Mouse (Mus musculus) CH12.LX (cell line): ENCODE data around the gene Cln5. TPM values are rescaled to one million over a fixed set of nuclear protein-coding genes. Genes with fewer than 3 reads are reported as not detected.

Source experiments
- DNase-seq: peaks from one replicate; pipeline ENCODE4 v3.0.0-alpha.2; 2013; ENCODE audit errors: extremely low read depth
- H3K27ac ChIP-seq: 2 replicates; pipeline ENCODE4 v1.5.1; 2012; ENCODE audit warnings: low read depth, mild to moderate bottlenecking, control low read depth, moderate library complexity; ENCODE audit not compliant: insufficient read depth
- H3K27me3 ChIP-seq: replicated peaks from 2 replicates; pipeline ENCODE3; 2012; ENCODE audit warnings: inconsistent platforms
- H3K36me3 ChIP-seq, 2 experiments: replicated peaks in 1 of 2; 2 replicates each; pipeline versions ENCODE3 to v1.6.1; 2012; ENCODE audit warnings: inconsistent platforms in 1 of 2, low read length in 1 of 2, mild to moderate bottlenecking in 1 of 2, mixed read lengths in 1 of 2, moderate library complexity in 1 of 2; ENCODE audit not compliant: control insufficient read depth in 1 of 2, insufficient read depth in 1 of 2
- H3K4me1 ChIP-seq, 2 experiments: 2 replicates each; pipeline ENCODE4 v1.6.1; 2012; ENCODE audit warnings: inconsistent platforms in 1 of 2, moderate library complexity in 1 of 2; ENCODE audit not compliant: insufficient read depth in 2 of 2, control insufficient read depth in 1 of 2
- H3K4me2 ChIP-seq: 2 replicates; pipeline ENCODE4 v1.6.1; 2012; ENCODE audit warnings: low read depth, mild to moderate bottlenecking, control low read depth; ENCODE audit not compliant: poor library complexity, insufficient read depth, severe bottlenecking
- H3K4me3 ChIP-seq, 3 experiments: fragments of 150-350 bp in 1 of 3; sonication (generic) in 1 of 3; replicated peaks in 1 of 3; 2 replicates each; pipeline versions ENCODE3 to v1.5.1; 2011 to 2012; ENCODE audit warnings: low read depth in 2 of 3, low read length in 2 of 3, mild to moderate bottlenecking in 2 of 3, moderate library complexity in 2 of 3, control low read depth in 1 of 3, improper control_type of control experiment in 1 of 3, inconsistent platforms in 1 of 3, mixed read lengths in 1 of 3; ENCODE audit not compliant: poor library complexity in 1 of 3
- H3K79me2 ChIP-seq: replicated peaks from 2 replicates; pipeline ENCODE4 v1.6.1; 2012; ENCODE audit warnings: mild to moderate bottlenecking, moderate library complexity; ENCODE audit not compliant: control insufficient read depth, poor library complexity, insufficient read depth, severe bottlenecking; ENCODE audit errors: extremely low read depth
- H3K9ac ChIP-seq: 2 replicates; pipeline ENCODE4 v1.6.1; 2012; ENCODE audit warnings: low read depth, mild to moderate bottlenecking, control low read depth, moderate library complexity; ENCODE audit not compliant: insufficient read depth
- H3K9me3 ChIP-seq: replicated peaks from 2 replicates; pipeline ENCODE3; 2012; ENCODE audit warnings: low read length, inconsistent platforms, mixed read lengths
- BHLHE40 ChIP-seq: IDR thresholded peaks from 2 replicates; pipeline ENCODE4 v1.6.1; 2011; ENCODE audit warnings: mild to moderate bottlenecking, low read depth, low read length, improper control_type of control experiment
- CHD1 ChIP-seq: IDR thresholded peaks from 2 replicates; pipeline ENCODE4 v1.6.1; 2012; ENCODE audit warnings: low read depth, low read length, improper control_type of control experiment, inconsistent platforms
- CHD2 ChIP-seq: IDR thresholded peaks from 2 replicates; pipeline ENCODE4 v1.6.1; 2011; ENCODE audit warnings: low read length, improper control_type of control experiment
- CTCF ChIP-seq, 2 experiments: IDR thresholded peaks in 1 of 2; conservative IDR thresholded peaks in 1 of 2; 2 replicates each; pipeline ENCODE4 v1.5.1; 2011 to 2012; ENCODE audit warnings: low read depth in 2 of 2, low read length in 2 of 2, improper control_type of control experiment in 1 of 2, inconsistent platforms in 1 of 2, mild to moderate bottlenecking in 1 of 2, moderate library complexity in 1 of 2
- E2F4 ChIP-seq: IDR thresholded peaks from 2 replicates; pipeline ENCODE4 v1.6.1; 2011; ENCODE audit warnings: low read depth, low read length, improper control_type of control experiment; ENCODE audit not compliant: insufficient replicate concordance
- ELF1 ChIP-seq: IDR thresholded peaks from 2 replicates; pipeline ENCODE4 v1.6.1; 2014; ENCODE audit warnings: low read depth, mild to moderate bottlenecking, inconsistent platforms, low read length, improper control_type of control experiment
- EP300 ChIP-seq: IDR thresholded peaks from 2 replicates; pipeline ENCODE4 v1.6.1; 2011; ENCODE audit warnings: low read length, improper control_type of control experiment
- ETS1 ChIP-seq: conservative IDR thresholded peaks from 2 replicates; pipeline ENCODE4 v1.6.1; 2012; ENCODE audit warnings: low read depth, mild to moderate bottlenecking, inconsistent platforms, low read length, improper control_type of control experiment, moderate library complexity
- GABPA ChIP-seq: IDR thresholded peaks from 2 replicates; pipeline ENCODE4 v1.6.1; 2012; ENCODE audit warnings: low read depth, low read length, improper control_type of control experiment, inconsistent platforms; ENCODE audit not compliant: insufficient replicate concordance
- HCFC1 ChIP-seq: IDR thresholded peaks from 2 replicates; pipeline ENCODE4 v1.6.1; 2012; ENCODE audit warnings: low read depth, mild to moderate bottlenecking, inconsistent platforms, low read length, improper control_type of control experiment
- IRF4 ChIP-seq: IDR thresholded peaks from 2 replicates; pipeline ENCODE4 v1.6.1; 2014; ENCODE audit warnings: low read depth, mild to moderate bottlenecking, inconsistent platforms, low read length, improper control_type of control experiment
- JUN ChIP-seq: IDR thresholded peaks from 2 replicates; pipeline ENCODE4 v1.6.1; 2011; ENCODE audit warnings: low read depth, mild to moderate bottlenecking, low read length, improper control_type of control experiment, moderate library complexity; ENCODE audit not compliant: insufficient read depth
- JUND ChIP-seq: conservative IDR thresholded peaks from 2 replicates; pipeline ENCODE4 v1.6.1; 2011; ENCODE audit warnings: low read depth, low read length, improper control_type of control experiment
- KAT2A ChIP-seq: IDR thresholded peaks from 2 replicates; pipeline ENCODE4 v1.6.1; 2012; ENCODE audit warnings: low read length, improper control_type of control experiment, inconsistent platforms; ENCODE audit not compliant: insufficient replicate concordance
- MAFK ChIP-seq: IDR thresholded peaks from 2 replicates; pipeline ENCODE4 v1.6.1; 2011; ENCODE audit warnings: low read length, improper control_type of control experiment; ENCODE audit not compliant: insufficient replicate concordance
- MAX ChIP-seq: IDR thresholded peaks from 2 replicates; pipeline ENCODE4 v1.6.1; 2011; ENCODE audit warnings: low read length, improper control_type of control experiment
- MAZ ChIP-seq: IDR thresholded peaks from 2 replicates; pipeline ENCODE4 v1.6.1; 2012; ENCODE audit warnings: low read depth, mild to moderate bottlenecking, inconsistent platforms, low read length, improper control_type of control experiment, moderate library complexity
- MEF2A ChIP-seq: IDR thresholded peaks from 2 replicates; pipeline ENCODE4 v1.6.1; 2014; ENCODE audit warnings: low read depth, mild to moderate bottlenecking, inconsistent platforms, low read length, improper control_type of control experiment, borderline replicate concordance
- MXI1 ChIP-seq: IDR thresholded peaks from 2 replicates; pipeline ENCODE4 v1.6.1; 2011; ENCODE audit warnings: mild to moderate bottlenecking, low read depth, low read length, improper control_type of control experiment
- MYC ChIP-seq: IDR thresholded peaks from 2 replicates; pipeline ENCODE4 v1.6.1; 2011; ENCODE audit warnings: low read depth, mild to moderate bottlenecking, improper control_type of control experiment, low read length
- NELFE ChIP-seq: IDR thresholded peaks from 2 replicates; pipeline ENCODE4 v1.6.1; 2011; ENCODE audit warnings: low read depth, low read length, improper control_type of control experiment
- NRF1 ChIP-seq: IDR thresholded peaks from 2 replicates; pipeline ENCODE4 v1.6.1; 2014; ENCODE audit warnings: low read depth, mild to moderate bottlenecking, inconsistent platforms, low read length, improper control_type of control experiment, moderate library complexity
- PAX5 ChIP-seq: IDR thresholded peaks from 2 replicates; pipeline ENCODE4 v1.6.1; 2012; ENCODE audit warnings: low read length, inconsistent platforms, mixed read lengths
- POLR2A ChIP-seq: IDR thresholded peaks from 2 replicates; pipeline ENCODE4 v1.6.1; 2011; ENCODE audit warnings: low read depth, mild to moderate bottlenecking, improper control_type of control experiment, low read length
- POLR2AphosphoS2 ChIP-seq: IDR thresholded peaks from 2 replicates; pipeline ENCODE4 v1.6.1; 2011; ENCODE audit warnings: low read depth, low read length, improper control_type of control experiment
- RAD21 ChIP-seq: IDR thresholded peaks from 2 replicates; pipeline ENCODE4 v1.6.1; 2011; ENCODE audit warnings: low read depth, mild to moderate bottlenecking, low read length, improper control_type of control experiment, moderate library complexity
- RCOR1 ChIP-seq: conservative IDR thresholded peaks from 2 replicates; pipeline ENCODE4 v1.6.1; 2012; ENCODE audit warnings: low read depth, mild to moderate bottlenecking, inconsistent platforms, low read length, improper control_type of control experiment
- SIN3A ChIP-seq: IDR thresholded peaks from 2 replicates; pipeline ENCODE4 v1.6.1; 2012; ENCODE audit warnings: low read length, improper control_type of control experiment, inconsistent platforms
- SMC3 ChIP-seq: IDR thresholded peaks from 2 replicates; pipeline ENCODE4 v1.6.1; 2011; ENCODE audit warnings: low read depth, low read length, improper control_type of control experiment
- TBP ChIP-seq: conservative IDR thresholded peaks from 2 replicates; pipeline ENCODE4 v1.6.1; 2011; ENCODE audit warnings: low read depth, low read length, improper control_type of control experiment
- TCF12 ChIP-seq: IDR thresholded peaks from 2 replicates; pipeline ENCODE4 v1.6.1; 2014; ENCODE audit warnings: low read depth, mild to moderate bottlenecking, inconsistent platforms, low read length, improper control_type of control experiment
- UBTF ChIP-seq: IDR thresholded peaks from 2 replicates; pipeline ENCODE4 v1.6.1; 2012; ENCODE audit warnings: low read depth, mild to moderate bottlenecking, inconsistent platforms, low read length, improper control_type of control experiment, moderate library complexity
- USF1 ChIP-seq: IDR thresholded peaks from 2 replicates; pipeline ENCODE4 v1.6.1; 2014; ENCODE audit warnings: low read depth, mild to moderate bottlenecking, inconsistent platforms, low read length, improper control_type of control experiment
- USF2 ChIP-seq: conservative IDR thresholded peaks from 2 replicates; pipeline ENCODE4 v1.6.1; 2011; ENCODE audit warnings: low read depth, low read length, improper control_type of control experiment
- ZC3H11A ChIP-seq: IDR thresholded peaks from 2 replicates; pipeline ENCODE4 v1.6.1; 2012; ENCODE audit warnings: low read depth, mild to moderate bottlenecking, inconsistent platforms, low read length, improper control_type of control experiment
- ZKSCAN1 ChIP-seq: IDR thresholded peaks from 2 replicates; pipeline ENCODE4 v1.6.1; 2012; ENCODE audit warnings: low read depth, inconsistent platforms, low read length, improper control_type of control experiment, borderline replicate concordance
- ZMIZ1 ChIP-seq: IDR thresholded peaks from 2 replicates; pipeline ENCODE4 v1.6.1; 2012; ENCODE audit warnings: low read depth, mild to moderate bottlenecking, inconsistent platforms, low read length, improper control_type of control experiment
- ZNF384 ChIP-seq: IDR thresholded peaks from 2 replicates; pipeline ENCODE4 v1.6.1; 2012; ENCODE audit warnings: low read depth, low read length, improper control_type of control experiment, inconsistent platforms
- dilution Hi-C: fragments of 300-500 bp; cut with MboI; formaldehyde crosslinking; loops from 2 replicates; pipeline ENCODE4 v1.14.3; 2020; ENCODE audit warnings: low sequenced_read_pairs; ENCODE audit not compliant: extremely low pct_unique_long_range_greater_than_20kb, extremely low pct_ligation_motif_present
- in situ Hi-C: fragments of 300-500 bp; cut with MboI; formaldehyde crosslinking; loops from 3 replicates; pipeline ENCODE4 v1.14.3; 2019; ENCODE audit warnings: low sequenced_read_pairs, low pct_ligation_motif_present, low pct_unique_long_range_greater_than_20kb, mixed read lengths
- polyA plus RNA-seq: library from polyadenylated mRNA; unstranded; fragments of >175 nt; gene quantifications from 2 replicates; pipeline ENCODE4 v1.2.1, GENCODE M21; 2012; ENCODE audit warnings: low read depth; ENCODE audit not compliant: insufficient read length
- total RNA-seq, 2 experiments: library from RNA; depleted of rRNA; stranded (reverse); fragments of 300-350 nt in 1 of 2; fragments of >200 nt in 1 of 2; gene quantifications; 2 replicates each; pipeline ENCODE4 v1.2.3; 2012 to 2014

Gene Cln5
- total and polyA plus RNA-seq, 3 experiments: 29.2 to 62.0 (median 34.7) TPM

GRCm38 (mm10) chr14:103051159-103051769 is 18.8 kb upstream of the Cln5 start:
- TF ChIP-seq TBP (no peak), MEF2A (peak; percentile 80), USF1 (no peak), ZNF384 (peak; percentile 43; the same call in 1 of the 2 replicates), HCFC1 (peak; percentile 48), RAD21 (peak; percentile 99), E2F4 (no peak), TCF12 (peak; percentile 77), MYC (peak; percentile 57), BHLHE40 (peak; percentile 33; the same call in 1 of the 2 replicates), MAFK (peak; percentile 51; the same call in 1 of the 2 replicates), POLR2A (no peak), MXI1 (peak; percentile 68), MAX (peak; percentile 80), UBTF (no peak), ZC3H11A (peak; percentile 100), SMC3 (peak; percentile 100), MAZ (peak; percentile 78; the same call in 1 of the 2 replicates), RCOR1 (peak; percentile 80; the same call in 1 of the 2 replicates), PAX5 (no peak), ELF1 (peak; percentile 59), JUND (peak; percentile 54; the same call in 1 of the 2 replicates), USF2 (no peak), CHD2 (0 out of 2 replicates have a peak, but pooled peaks have one; percentile 38), JUN (peak; percentile 20; the same call in 1 of the 2 replicates), KAT2A (no peak), IRF4 (peak; percentile 74), POLR2AphosphoS2 (no peak), CHD1 (0 out of 2 replicates have a peak, but pooled peaks have one; percentile 57), NRF1 (peak; percentile 42; the same call in 1 of the 2 replicates), ZKSCAN1 (no peak), CTCF (conservative IDR thresholded peaks at IDR 0.05 in 1 of 2, IDR thresholded peaks at IDR 0.05 in 1 of 2; ENCODE audit: low read depth in 2 of 2, low read length in 2 of 2) (peak; percentile 89 to 100), EP300 (no peak), SIN3A (peak; percentile 90), ZMIZ1 (peak; percentile 26; the same call in 1 of the 2 replicates), GABPA (no peak), ETS1 (peak; percentile 38; the same call in 1 of the 2 replicates), NELFE (peak; percentile 98)
- peaks cover 16 to 28% of the 10 kb centered on the region in 2 experiments for H3K4me1 ChIP-seq
- no peaks in the 10 kb centered on the region for H3K27me3 ChIP-seq
- no peaks in the 10 kb centered on the region for H3K9me3 ChIP-seq
- dilution Hi-C loops: no loop called here
- H3K4me3 ChIP-seq: no peak overlapping the region
- DNase-seq: peak; percentile 93
- H3K79me2 ChIP-seq: no peaks in the 10 kb centered on the region
- H3K27ac ChIP-seq: no peak overlapping the region
- no peak overlapping the region for H3K9ac ChIP-seq
- in situ Hi-C loops: loop anchor here (5.0 to 25.0 kb wide), 2 partner anchors 39 to 636 kb away; no protein-coding TSS in a partner anchor
- H3K4me2 ChIP-seq: peak overlapping the region; percentile 40
- H3K36me3 ChIP-seq: no peaks in the 10 kb centered on the region
